Mouse (Mus musculus) 416B (cell line): ENCODE data around the gene Gngt1.

Experiments
- DNase-seq: peaks from one replicate; pipeline ENCODE4 v3.0.0; 2011; ENCODE audit warnings: low read depth

Gene Gngt1

DNA sequence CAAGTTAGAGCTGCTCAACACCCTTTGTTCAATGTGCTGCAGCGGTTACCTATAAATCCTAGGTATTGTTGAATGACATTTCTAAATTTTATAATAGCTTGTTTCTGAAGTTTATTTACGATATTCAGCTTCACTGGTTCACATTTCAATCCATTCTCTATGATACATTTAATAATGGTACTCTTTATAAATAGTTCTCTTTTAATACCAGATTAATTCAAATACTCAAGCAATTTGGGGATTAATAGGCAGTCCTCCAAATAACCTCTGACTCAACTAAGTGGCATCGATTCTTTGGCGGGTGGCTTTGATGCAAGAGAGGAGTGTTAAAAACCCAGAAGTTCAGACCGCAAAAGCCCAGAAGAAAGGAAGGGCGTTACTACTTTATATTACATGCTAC lies at the start of gene Gngt1:
TSS of gene Gngt1 (plus strand) at position 301 of the 400 bp plus-strand sequence.
- no peak for DNase-seq

DNA sequence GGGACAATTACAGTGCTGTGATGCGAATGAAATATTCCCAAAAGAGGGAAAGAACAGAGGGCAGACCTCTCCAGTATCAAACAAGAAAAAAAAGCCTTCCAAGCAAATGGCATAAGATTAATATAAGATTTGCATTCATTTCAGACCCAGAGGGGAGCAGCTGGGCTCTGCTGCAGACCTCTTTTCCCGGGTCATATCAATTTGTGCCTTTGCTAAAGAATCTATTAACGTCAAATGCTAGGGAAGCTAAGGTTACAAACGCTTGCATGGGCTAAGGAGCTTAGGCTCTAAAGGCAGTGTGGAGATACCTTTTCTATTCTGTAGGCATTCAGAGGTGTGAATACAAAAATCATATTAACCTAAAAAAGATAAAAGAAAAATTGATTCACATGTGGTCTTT lies 38.6 kb upstream of the Gngt1 start:
- no peak for DNase-seq

DNA sequence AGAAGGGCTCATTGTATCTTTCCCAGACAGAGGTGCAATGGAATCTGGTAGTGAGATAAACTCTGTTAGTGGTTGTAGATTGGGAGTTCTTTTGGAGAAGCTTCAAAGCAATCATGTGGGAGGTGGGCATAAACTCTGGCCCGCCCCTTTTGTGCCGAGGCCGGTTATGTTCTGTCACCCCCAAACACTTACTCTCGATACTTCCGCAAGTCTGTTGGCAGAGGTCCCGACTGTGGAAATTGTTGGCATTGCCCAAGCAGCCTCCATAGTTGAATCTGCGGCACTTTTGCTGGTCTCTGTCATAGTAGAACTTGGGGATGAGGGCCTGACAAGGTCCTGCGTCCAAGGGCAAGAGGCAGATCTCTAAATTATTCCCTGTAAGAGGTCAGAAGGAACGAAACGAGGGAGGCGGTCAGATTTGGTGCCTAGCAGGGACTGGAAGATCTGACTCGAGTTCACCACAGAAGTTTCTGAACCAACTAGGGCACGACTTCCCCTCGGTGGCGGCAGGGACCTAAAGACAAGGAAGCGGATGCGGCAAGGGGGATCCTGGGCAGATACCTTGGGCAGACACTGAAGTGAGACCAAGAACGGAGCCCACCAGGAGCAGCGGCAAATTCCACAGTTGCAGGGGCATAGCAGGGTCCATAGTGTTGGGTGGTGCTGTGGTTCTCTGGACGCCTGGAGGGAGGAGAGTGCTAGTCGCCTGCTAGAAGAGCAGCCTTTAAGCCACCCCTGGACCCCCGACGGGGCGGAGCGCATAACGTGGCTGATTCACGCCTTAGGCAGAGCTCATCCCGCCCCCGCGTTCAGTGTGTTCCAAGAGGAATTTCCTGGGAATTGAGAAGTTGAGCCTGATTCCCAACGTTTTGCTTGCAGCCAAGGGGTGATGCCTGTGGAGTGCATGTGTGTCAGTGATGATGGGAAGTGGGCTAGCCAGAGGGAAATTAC lies 25.6 kb upstream of the Gngt1 start:
- DNase-seq = no peak

DNA sequence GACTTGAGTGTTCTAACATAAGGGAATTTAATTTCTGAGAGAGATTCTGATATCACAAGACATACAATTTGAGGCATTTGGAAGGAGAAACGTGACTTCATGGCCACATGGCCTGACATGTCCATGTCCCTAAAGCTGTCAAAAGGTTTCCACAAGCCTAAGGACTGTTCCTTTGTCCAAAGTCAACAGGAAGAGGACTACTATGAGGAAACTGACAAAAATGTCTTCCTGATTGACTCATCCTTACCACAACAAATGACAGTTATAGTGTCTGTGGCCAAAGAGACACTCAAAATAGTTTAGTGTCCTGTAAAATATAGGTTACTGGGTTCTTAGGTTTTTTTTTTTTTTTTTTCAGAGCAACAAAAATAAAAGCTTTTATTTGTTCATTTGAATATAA lies 19.9 kb upstream of the Gngt1 start:
- peak; percentile 52 for DNase-seq

DNA sequence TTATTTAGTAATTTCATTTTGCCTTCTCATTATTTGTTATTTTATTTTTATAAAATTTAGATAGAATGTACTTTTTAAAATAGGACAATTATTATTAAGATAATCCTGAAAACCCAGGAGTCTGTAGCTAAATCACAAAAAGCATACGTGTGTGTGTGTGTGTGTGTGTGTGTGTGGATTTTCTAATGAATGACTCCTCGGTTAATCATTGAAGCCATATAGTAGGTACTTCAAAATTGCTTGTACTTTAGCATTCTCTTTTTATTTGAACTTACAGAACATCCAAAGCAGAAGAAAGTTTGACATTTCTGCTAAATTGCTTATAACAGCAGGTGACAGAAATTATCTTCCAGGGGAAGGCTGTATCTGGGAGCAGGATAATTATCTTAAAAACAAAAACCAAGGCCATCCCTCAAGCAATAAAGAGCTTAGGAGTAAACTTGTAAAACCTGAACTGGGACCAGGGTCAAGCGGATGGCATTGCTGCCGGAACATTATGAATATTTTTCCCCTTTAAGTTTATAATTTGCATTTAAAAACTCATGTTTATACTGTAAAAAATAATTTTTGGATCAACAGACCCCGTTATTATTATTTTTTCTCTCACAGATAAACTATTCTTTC lies 10.8 kb upstream of the Gngt1 start:
- DNase-seq = no peak

DNA sequence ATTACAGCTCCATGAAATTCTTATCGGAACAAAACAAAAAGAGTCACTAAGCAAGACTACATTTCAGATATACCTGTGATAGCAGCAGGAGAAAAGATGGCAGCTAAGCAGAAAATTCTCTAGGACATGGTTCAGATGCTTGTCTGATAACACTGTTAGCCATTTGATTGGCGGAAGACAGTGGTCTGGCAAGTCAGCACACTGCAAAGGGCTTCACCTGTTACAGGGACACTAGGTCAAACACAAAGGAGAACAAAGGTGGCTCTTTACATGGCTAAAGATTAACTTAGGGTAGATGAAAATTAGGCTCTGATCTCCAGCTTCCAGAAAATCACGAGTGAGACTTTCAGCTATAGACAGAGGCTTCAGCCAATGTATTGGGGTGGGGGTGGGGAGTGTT lies 4.8 kb upstream of the Gngt1 start, which contains the start of gene Tfpi2:
TSS of gene Tfpi2 (minus strand) at position 170 of the 400 bp plus-strand sequence.
- DNase-seq = no peak

DNA sequence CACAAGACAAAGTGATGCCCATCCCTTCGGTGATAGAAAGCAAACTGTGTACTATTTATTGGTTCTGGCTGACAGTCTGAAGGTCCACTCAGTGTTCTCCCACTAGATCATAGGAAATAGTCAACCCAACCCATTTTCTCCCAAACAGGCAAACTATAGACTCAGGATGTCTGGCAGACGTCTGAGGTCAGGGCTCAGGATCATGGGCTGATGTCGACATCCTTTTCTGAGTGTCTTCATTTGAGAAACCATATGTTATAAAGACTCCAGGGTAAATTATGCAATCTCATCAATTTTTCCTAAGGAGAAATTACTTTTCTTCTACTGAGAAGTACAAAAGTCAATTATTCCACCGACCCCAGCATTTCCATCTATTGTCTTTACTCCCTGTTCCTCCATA lies 4.5 kb downstream of the Gngt1 start:
- no peak for DNase-seq

DNA sequence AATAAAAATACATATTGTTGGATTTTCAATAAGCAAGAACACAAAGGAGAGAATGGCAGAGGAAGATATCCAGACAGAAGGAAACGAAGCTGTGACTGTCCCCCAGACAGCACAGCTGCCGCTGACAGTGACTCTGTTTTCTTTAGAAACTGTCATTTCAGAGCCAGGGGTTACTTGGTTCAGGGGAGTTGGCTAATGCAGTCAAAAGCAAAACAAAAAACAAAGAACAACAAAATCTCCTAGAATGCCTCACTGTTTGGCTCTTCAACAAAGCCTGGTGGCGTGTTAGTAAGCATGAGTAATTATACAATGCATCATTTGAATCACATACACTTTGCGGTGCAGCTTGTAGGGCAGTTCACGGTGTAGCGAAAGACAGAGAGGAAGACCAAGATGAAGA lies 5.7 kb downstream of the Gngt1 start:
- no peak for DNase-seq

DNA sequence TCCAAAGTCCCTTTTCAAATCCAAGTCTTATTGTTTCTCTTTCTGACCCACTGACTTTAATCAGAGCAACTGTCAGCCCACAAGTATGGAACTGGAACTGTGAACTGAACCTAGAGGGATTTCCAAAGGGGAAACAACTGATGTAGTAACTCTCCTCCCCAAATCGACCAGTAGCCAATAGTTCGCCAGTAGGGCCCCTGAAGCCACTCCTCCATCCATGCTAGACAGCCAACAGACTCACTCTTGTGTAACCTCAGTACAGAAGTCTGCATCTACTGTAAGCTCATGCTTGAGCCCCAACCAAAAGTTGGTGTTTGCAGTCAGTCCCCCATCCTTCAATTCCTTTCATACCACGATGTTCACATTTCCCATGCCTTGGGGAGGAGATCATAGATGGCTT lies 7.1 kb downstream of the Gngt1 start:
- peak; percentile 11 for DNase-seq

DNA sequence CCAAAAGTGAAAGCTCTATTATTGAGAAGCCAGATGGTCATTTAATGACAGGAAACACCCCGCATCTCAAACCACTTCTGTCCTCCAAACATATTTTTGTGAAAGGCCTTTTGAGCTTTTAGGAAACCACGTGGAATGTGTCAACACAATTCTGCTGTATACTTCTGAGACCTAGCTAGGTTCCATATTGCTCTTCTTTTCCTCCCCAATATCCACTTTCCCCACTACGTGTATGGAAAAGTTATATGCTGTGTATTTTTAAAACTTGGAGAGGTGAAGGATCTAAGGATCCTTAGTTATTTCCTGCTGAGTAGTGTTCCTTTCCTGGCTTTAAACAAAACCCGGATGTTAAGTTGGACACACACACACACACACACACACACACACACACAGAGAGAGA lies 9.9 kb downstream of the Gngt1 start:
- DNase-seq = no peak

DNA sequence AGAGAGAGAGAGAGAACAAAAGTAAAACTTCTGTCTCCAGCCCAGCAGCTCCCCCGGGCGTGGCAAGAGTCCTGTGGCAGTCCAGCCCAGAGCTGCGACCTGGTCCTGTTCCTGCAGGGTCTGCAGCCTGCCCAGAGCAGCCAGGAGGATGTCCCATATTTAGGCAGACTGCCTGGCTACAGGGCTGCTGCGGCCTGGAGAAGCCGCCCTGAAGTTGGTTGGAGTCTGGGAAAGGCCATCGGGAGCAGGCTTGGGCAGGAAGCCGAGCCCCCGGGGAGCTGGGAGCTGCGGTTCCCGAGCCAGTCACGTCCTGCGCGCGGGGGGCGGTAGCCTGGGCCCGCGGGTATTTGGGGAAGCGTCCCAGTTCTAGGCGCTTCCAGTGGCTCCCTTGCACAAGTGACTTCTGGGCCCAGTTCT lies 10.3 kb downstream of the Gngt1 start, which contains the start of gene Gng11:
TSS of gene Gng11 (plus strand) at position 15 of the 417 bp plus-strand sequence.
- no peak for DNase-seq

DNA sequence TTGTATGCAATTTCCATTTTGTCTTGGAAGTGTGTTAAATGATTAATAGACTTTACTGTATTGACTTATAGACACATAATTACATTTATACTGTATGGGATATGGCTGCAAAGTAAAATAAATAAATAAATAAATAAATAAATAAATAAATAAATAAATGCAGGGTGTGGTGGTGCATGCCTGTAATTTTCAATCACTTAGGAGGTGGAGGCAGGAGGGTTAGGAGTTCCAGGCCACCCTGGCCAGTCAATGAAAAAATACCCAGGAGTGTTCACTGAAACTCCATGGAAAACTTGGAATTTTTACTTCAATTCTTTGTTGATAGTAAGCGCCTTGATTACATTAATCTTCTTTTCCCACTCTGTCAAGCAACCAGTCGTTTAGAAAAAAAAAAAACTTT lies 11.2 kb downstream of the Gngt1 start:
- DNase-seq = no peak

DNA sequence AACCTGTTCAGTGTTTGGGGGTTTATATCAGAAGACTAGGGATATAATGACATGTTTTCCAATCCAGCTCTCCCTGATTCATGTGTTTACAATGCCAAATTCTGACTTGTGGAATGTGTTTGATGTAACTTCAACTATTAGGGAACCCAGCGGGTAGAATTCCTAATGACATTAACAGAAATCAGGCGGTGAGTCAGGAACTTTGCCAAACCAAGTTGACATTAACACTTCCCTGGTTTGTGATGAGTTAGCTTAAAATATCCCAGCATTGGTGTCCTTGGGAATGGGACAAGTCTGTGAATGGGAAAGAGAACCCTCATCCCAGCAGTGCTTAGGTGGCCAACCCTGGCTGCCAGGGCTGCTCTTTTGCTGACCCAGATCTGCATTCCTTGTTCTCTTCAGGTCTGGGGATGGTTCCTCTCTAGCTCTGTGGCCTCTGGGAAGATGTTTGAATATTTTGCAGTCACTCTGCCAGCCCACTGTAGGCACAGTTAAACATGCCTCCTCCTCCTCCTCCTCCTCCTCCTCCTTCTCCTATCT lies 15.0 kb downstream of the Gngt1 start:
- DNase-seq = no peak

DNA sequence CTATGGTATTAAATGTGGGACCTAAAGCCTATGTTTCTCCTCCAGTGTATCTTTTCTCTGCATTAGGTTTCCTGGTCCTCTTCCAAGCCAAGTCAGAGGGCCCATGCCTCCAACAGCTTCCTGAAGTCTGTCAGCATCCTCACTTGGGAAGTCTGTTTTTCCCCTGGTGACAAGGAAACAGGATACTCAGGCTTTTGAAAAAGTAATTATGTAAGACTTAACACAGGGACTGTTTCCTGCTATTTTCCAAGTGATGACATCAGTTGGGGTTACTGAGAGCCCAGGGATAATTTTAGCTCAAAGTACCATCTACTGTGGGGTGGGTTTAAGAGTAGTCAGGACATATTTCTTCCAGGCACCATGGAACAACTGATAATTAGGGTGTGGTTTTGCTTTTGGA lies 16.0 kb downstream of the Gngt1 start:
- DNase-seq = no peak

DNA sequence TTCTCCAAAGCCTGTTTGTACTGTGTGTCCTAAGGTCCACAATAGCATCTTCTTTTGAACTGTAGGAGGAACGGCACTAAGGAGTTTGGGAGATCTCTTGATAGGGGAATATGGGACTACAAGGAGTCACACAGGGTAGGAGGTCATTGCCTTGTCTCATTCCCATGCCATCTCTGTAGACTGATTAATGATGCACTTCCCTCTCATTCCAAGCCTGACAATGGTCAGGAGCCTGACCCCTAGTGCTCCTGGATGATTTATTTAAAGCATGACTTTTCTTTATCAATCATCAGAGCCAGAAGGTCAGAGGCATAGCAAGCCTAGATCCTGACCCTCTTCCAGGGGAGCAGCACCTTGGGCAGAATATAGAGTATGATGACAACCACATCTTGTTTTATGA lies 29.1 kb downstream of the Gngt1 start:
- no peak for DNase-seq

DNA sequence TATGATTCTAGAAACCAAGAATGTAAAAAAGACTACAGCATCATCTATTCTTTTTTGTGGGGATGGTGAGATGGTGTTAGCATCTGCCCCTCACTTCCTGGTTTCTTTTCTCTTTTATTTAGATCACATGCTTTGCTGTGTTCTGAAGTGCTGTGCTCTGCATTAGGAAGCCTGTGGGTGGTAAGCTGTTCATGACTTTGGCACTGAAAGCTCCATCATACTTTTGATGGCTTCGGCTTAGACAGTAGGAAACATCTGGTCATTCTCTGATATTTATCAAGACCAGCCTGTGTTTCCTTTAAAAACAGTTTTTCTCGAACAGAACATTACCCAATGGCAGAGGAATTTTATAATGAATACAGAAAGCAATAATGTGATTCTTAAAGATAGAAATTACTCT lies 32.8 kb downstream of the Gngt1 start:
- peak; percentile 62 for DNase-seq

DNA sequence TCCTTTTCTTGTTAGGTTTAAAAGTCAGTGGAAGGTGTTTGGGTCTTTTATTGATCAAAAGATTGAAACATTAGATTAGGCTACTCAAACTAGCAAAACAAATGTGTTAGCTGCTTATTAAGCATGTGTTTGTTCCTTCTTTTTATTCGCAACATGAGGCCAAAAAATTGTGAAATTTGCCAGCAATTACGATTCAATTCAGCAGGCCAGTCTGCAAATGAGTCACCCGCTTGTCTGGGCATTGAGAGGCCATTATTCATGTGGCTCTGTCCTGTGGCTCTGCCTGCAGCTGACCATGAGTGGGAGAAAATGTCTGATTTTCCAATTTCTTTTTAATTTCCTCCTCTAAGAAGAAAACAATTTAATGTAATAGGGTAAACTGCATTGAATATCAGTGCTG lies 37.4 kb downstream of the Gngt1 start:
- DNase-seq = peak; percentile 53

DNA sequence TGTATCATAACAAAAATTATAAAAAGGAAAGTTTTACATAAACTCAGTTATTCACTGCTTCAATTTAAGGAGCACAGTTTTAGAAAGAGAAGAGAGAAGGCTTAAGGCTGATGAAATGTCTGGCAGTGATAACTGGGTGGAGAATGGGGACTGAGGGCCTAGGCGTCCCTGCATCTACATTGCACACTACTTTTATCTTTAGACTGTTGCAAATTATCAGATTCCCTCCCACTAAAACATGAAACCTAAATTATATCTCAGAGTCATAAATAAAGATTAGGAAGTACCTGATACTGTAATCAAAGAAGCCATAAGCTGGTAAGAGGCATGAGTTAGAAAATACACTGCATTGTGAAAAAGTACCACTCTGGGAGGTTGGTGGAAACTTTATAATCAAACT lies 48.2 kb downstream of the Gngt1 start:
- DNase-seq = no peak
